Mouse (Mus musculus) urinary bladder, postnatal 14 days (tissue): Measurements from ENCODE around the gene Ankrd13a.

ENCODE experiments used
- DNase-seq: peaks from one replicate; pipeline ENCODE4 v3.0.0; 2021; ENCODE audit warnings: low spot score

Ankrd13a gene

GRCm38 (mm10) chr5:114766686-114767085, 7.8 kb upstream of the Ankrd13a start:
- DNase-seq, result no peak

GRCm38 (mm10) chr5:114767185-114767584, 7.3 kb upstream of the Ankrd13a start:
- DNase-seq, result no peak

- DNase-seq, result no peak
Observed at GRCm38 (mm10) chr5:114769786-114770185, 4.7 kb upstream of the Ankrd13a start.

GRCm38 (mm10) chr5:114771796-114772195, 2.7 kb upstream of the Ankrd13a start:
- DNase-seq, result no peak

- peak; percentile 53 for DNase-seq
Observed at GRCm38 (mm10) chr5:114772456-114773203, 1.8 kb upstream of the Ankrd13a start.

- DNase-seq, result peak; percentile 97
Observed at GRCm38 (mm10) chr5:114773211-114773710, 1.2 kb upstream of the Ankrd13a start.

GRCm38 (mm10) chr5:114773780-114774179, 697 bp upstream of the Ankrd13a start:
- DNase-seq, result no peak

- DNase-seq, result peak; percentile 18
Observed at GRCm38 (mm10) chr5:114775056-114775979, 841 bp downstream of the Ankrd13a start, which contains the start of gene Git2. TSS of gene Git2 (minus strand) at chr5:114775517.

GRCm38 (mm10) chr5:114776174-114776573, 1.7 kb downstream of the Ankrd13a start:
- no peak for DNase-seq

- no peak for DNase-seq
Observed at GRCm38 (mm10) chr5:114779956-114780489, 5.5 kb downstream of the Ankrd13a start.

GRCm38 (mm10) chr5:114780912-114781311, 6.4 kb downstream of the Ankrd13a start:
- DNase-seq, result no peak

GRCm38 (mm10) chr5:114782991-114783390, 8.5 kb downstream of the Ankrd13a start:
- DNase-seq, result no peak

GRCm38 (mm10) chr5:114783405-114784163, 9.1 kb downstream of the Ankrd13a start:
- no peak for DNase-seq

- DNase-seq, result no peak
Observed at GRCm38 (mm10) chr5:114784622-114785165, 10.2 kb downstream of the Ankrd13a start.

- no peak for DNase-seq
Observed at GRCm38 (mm10) chr5:114785196-114785595, 10.7 kb downstream of the Ankrd13a start.

- DNase-seq, result no peak
Observed at GRCm38 (mm10) chr5:114793317-114793716, 18.8 kb downstream of the Ankrd13a start.

GRCm38 (mm10) chr5:114794609-114795008, 20.1 kb downstream of the Ankrd13a start:
- DNase-seq, result no peak

- DNase-seq, result no peak
Observed at GRCm38 (mm10) chr5:114795231-114795630, 20.8 kb downstream of the Ankrd13a start.

- DNase-seq, result no peak
Observed at GRCm38 (mm10) chr5:114795653-114796052, 21.2 kb downstream of the Ankrd13a start.

GRCm38 (mm10) chr5:114796299-114797012, 22.0 kb downstream of the Ankrd13a start:
- no peak for DNase-seq

- no peak for DNase-seq
Observed at GRCm38 (mm10) chr5:114797253-114797652, 22.8 kb downstream of the Ankrd13a start.
